Mouse (Mus musculus): ENCODE data around the gene Cacna2d2. TPM values are rescaled to one million over a fixed set of nuclear protein-coding genes. Genes with fewer than 3 reads are reported as not detected.
"Not testable (repeated sequence)": the region's sequence is repeated elsewhere in the genome, so short reads cannot be mapped to it uniquely, and the experiment has no call there.

Gene Cacna2d2
- polyA plus RNA-seq, 1 experiment from 2014 or later: 2.6 TPM

- Histone ChIP-seq H3K4me2 (peak overlapping the region; percentile 85), H3K36me3 (peaks cover 29% of the 10 kb centered on the region), H3K4me3 (peak overlapping the region; percentile 89; the same call in 1 of the 2 replicates), H3K27me3 (no peaks in the 10 kb centered on the region), H3K9ac (peak overlapping the region; percentile 30; the same call in 1 of the 2 replicates), H3K9me3 (replicated peaks) (no peaks in the 10 kb centered on the region), H3K4me1 (replicated peaks) (peaks cover 56% of the 10 kb centered on the region), H3K27ac (peak overlapping the region; percentile 27)
- WGBS: 84% methylated on average over 22 of the region's 22 CpGs
- ATAC-seq (replicated peaks; ENCODE audit: insufficient number of reproducible peaks, insufficient read depth, low FRiP score, low read depth): no peak
These were observed 172.3 kb downstream of the Cacna2d2 start for GRCm38 (mm10) chr9:107571534-107572326.

GRCm38 (mm10) chr9:107572327-107572662 lies 172.9 kb downstream of the Cacna2d2 start:
- no peak overlapping the region for H3K27ac ChIP-seq
- H3K9ac ChIP-seq: no peak overlapping the region
- no peak for ATAC-seq (replicated peaks; ENCODE audit: insufficient number of reproducible peaks, insufficient read depth, low FRiP score, low read depth)
- H3K27me3 ChIP-seq: no peaks in the 10 kb centered on the region
- H3K9me3 ChIP-seq (replicated peaks): no peaks in the 10 kb centered on the region
- no peak overlapping the region for H3K4me2 ChIP-seq
- H3K4me1 ChIP-seq (replicated peaks): peaks cover 57% of the 10 kb centered on the region
- peaks cover 29% of the 10 kb centered on the region for H3K36me3 ChIP-seq
- WGBS: 91% methylated on average over 2 of the region's 2 CpGs
- no peak overlapping the region for H3K4me3 ChIP-seq

- H3K4me1 ChIP-seq (replicated peaks): peaks cover 53% of the 10 kb centered on the region
- not testable (repeated sequence) for ATAC-seq (replicated peaks; ENCODE audit: insufficient number of reproducible peaks, insufficient read depth, low FRiP score, low read depth); H3K27ac ChIP-seq; H3K27me3 ChIP-seq; H3K9ac ChIP-seq; H3K4me3 ChIP-seq; H3K4me2 ChIP-seq; H3K9me3 ChIP-seq (replicated peaks)
- WGBS: 81% methylated on average over 6 of the region's 6 CpGs
- H3K36me3 ChIP-seq: peaks cover 29% of the 10 kb centered on the region
These were observed 174.4 kb downstream of the Cacna2d2 start for GRCm38 (mm10) chr9:107573774-107574173.

GRCm38 (mm10) chr9:107575579-107576356 lies 176.4 kb downstream of the Cacna2d2 start:
- Histone ChIP-seq H3K9ac (no peak overlapping the region), H3K4me2 (no peak overlapping the region), H3K9me3 (replicated peaks) (no peaks in the 10 kb centered on the region), H3K27ac (peak overlapping the region; percentile 68), H3K4me3 (no peak overlapping the region), H3K36me3 (peaks cover 29% of the 10 kb centered on the region), H3K4me1 (replicated peaks) (peaks cover 53% of the 10 kb centered on the region), H3K27me3 (no peaks in the 10 kb centered on the region)
- 81% methylated on average over 14 of the region's 14 CpGs for WGBS
- no peak for ATAC-seq (replicated peaks; ENCODE audit: insufficient number of reproducible peaks, insufficient read depth, low FRiP score, low read depth)

GRCm38 (mm10) chr9:107576357-107577107 lies 177.1 kb downstream of the Cacna2d2 start, which contains the start of gene Hyal1:
Gene Hyal1 (plus strand): TSS chr9:107576927.
- H3K4me3 ChIP-seq: peak within 1 kb of the TSS; percentile 38
- WGBS: 25% methylated on average over 16 of the region's 16 CpGs
- peak; percentile 66 for ATAC-seq (replicated peaks; ENCODE audit: insufficient number of reproducible peaks, insufficient read depth, low FRiP score, low read depth)
- H3K4me2 ChIP-seq: peak within 1 kb of the TSS; percentile 55
- H3K27ac ChIP-seq: peak within 1 kb of the TSS; percentile 68
- H3K9me3 ChIP-seq (replicated peaks): no peaks in the 10 kb centered on the region
- peaks cover 51% of the 10 kb centered on the region for H3K4me1 ChIP-seq (replicated peaks)
- no peaks in the 10 kb centered on the region for H3K27me3 ChIP-seq
- H3K36me3 ChIP-seq: peaks cover 29% of the 10 kb centered on the region
- peak within 1 kb of the TSS; percentile 28; the same call in 1 of the 2 replicates for H3K9ac ChIP-seq

DNA sequence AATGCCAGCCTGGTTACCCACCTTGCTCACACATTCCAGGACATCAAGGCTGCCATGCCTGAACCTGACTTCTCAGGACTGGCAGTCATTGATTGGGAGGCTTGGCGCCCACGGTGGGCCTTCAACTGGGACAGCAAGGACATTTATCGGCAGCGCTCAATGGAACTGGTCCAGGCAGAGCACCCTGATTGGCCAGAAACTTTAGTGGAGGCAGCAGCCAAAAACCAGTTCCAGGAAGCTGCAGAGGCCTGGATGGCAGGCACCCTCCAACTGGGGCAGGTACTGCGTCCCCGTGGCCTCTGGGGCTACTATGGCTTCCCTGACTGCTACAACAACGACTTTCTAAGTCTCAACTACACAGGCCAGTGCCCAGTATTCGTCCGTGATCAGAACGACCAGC lies 178.5 kb downstream of the Cacna2d2 start:
- ATAC-seq (replicated peaks; ENCODE audit: insufficient number of reproducible peaks, insufficient read depth, low FRiP score, low read depth): no peak
- Histone ChIP-seq H3K9ac (no peak overlapping the region), H3K4me3 (no peak overlapping the region), H3K4me1 (replicated peaks) (peaks cover 54% of the 10 kb centered on the region), H3K9me3 (replicated peaks) (no peaks in the 10 kb centered on the region), H3K4me2 (peak overlapping the region; percentile 55; the same call in 1 of the 2 replicates), H3K36me3 (peaks cover 17% of the 10 kb centered on the region), H3K27ac (no peak overlapping the region), H3K27me3 (no peaks in the 10 kb centered on the region)
- WGBS: 88% methylated on average over 10 of the region's 10 CpGs

DNA sequence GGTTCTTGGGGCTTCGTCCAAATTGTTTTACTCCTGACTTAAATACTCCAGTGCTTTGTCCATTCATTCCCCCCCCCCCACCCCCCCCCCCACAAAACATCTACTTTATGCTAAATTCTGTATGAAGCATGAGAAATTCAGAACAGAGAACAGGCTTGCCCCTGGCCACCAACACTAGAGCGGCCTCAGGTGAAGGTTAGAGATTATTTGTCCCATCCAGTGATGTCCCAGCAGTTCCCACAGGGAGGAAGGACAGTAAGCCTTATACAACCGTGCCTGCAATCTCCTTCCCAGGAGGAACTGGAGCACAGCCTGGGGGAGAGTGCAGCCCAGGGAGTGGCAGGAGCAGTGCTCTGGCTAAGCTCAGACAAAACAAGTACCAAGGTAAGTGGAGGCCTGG lies 179.2 kb downstream of the Cacna2d2 start, which contains the start of gene Naa80:
Naa80 (plus strand) TSS at position 301 of the 400 bp plus-strand sequence.
- 72% methylated on average over 3 of the region's 3 CpGs for WGBS
- Histone ChIP-seq H3K9me3 (replicated peaks) (no peaks in the 10 kb centered on the region), H3K4me3 (no peak within 1 kb of the TSS), H3K36me3 (peaks cover 18% of the 10 kb centered on the region), H3K4me2 (peak within 1 kb of the TSS; percentile 89; the same call in 1 of the 2 replicates), H3K9ac (0 out of 2 replicates have a peak within 1 kb of the TSS, but pooled peaks have one; percentile 14), H3K27ac (peak within 1 kb of the TSS; percentile 93), H3K4me1 (replicated peaks) (peaks cover 54% of the 10 kb centered on the region), H3K27me3 (no peaks in the 10 kb centered on the region)
- no peak for ATAC-seq (replicated peaks; ENCODE audit: insufficient number of reproducible peaks, insufficient read depth, low FRiP score, low read depth)

Other genes starting within 250 kb of the Cacna2d2 start
- 0.11 and 0.20 TPM in 2 replicates for gene Dock3, start 167.7 kb upstream of the Cacna2d2 start, polyA plus RNA-seq (2015; fragmentation: Nextera tagmentation; extraction: Ambion mirVana)
- 6.9 and 12.9 TPM in 2 replicates for gene Mapkapk3, start 109.7 kb upstream of the Cacna2d2 start, polyA plus RNA-seq (2015; fragmentation: Nextera tagmentation; extraction: Ambion mirVana)
- 31.1 and 36.3 TPM in 2 replicates for gene Cish, start 103.6 kb upstream of the Cacna2d2 start, polyA plus RNA-seq (2015; fragmentation: Nextera tagmentation; extraction: Ambion mirVana)
- 11.2 and 11.8 TPM in 2 replicates for gene Hemk1, start 61.3 kb upstream of the Cacna2d2 start, polyA plus RNA-seq (2015; fragmentation: Nextera tagmentation; extraction: Ambion mirVana)
- gene 6430571L13Rik, start 59.0 kb upstream of the Cacna2d2 start, polyA plus RNA-seq (2015; fragmentation: Nextera tagmentation; extraction: Ambion mirVana): 0.90 and 1.1 TPM in 2 replicates
- 31.5 and 35.5 TPM in 2 replicates for gene Tmem115, start 134.3 kb downstream of the Cacna2d2 start, polyA plus RNA-seq (2015; fragmentation: Nextera tagmentation; extraction: Ambion mirVana)
- gene Cyb561d2, start 142.6 kb downstream of the Cacna2d2 start, polyA plus RNA-seq (2015; fragmentation: Nextera tagmentation; extraction: Ambion mirVana): 14.7 and 19.5 TPM in 2 replicates
- gene Nprl2, start 142.6 kb downstream of the Cacna2d2 start, polyA plus RNA-seq (2015; fragmentation: Nextera tagmentation; extraction: Ambion mirVana): 26.4 and 30.5 TPM in 2 replicates
- gene Zmynd10, start 147.7 kb downstream of the Cacna2d2 start, polyA plus RNA-seq (2015; fragmentation: Nextera tagmentation; extraction: Ambion mirVana): 0.40 and 1.7 TPM in 2 replicates
- gene Rassf1, start 151.9 kb downstream of the Cacna2d2 start, polyA plus RNA-seq (2015; fragmentation: Nextera tagmentation; extraction: Ambion mirVana): 45.3 and 54.8 TPM in 2 replicates
- gene Tusc2, start 163.6 kb downstream of the Cacna2d2 start, polyA plus RNA-seq (2015; fragmentation: Nextera tagmentation; extraction: Ambion mirVana): 41.4 and 43.0 TPM in 2 replicates
- gene Hyal2, start 168.3 kb downstream of the Cacna2d2 start, polyA plus RNA-seq (2015; fragmentation: Nextera tagmentation; extraction: Ambion mirVana): 72.2 and 89.3 TPM in 2 replicates
- 8.3 and 9.1 TPM in 2 replicates for gene Hyal1, start 177.3 kb downstream of the Cacna2d2 start, polyA plus RNA-seq (2015; fragmentation: Nextera tagmentation; extraction: Ambion mirVana)
- 13.4 and 17.2 TPM in 2 replicates for gene Naa80, start 179.3 kb downstream of the Cacna2d2 start, polyA plus RNA-seq (2015; fragmentation: Nextera tagmentation; extraction: Ambion mirVana)
- gene Hyal3, start 181.2 kb downstream of the Cacna2d2 start, polyA plus RNA-seq (2015; fragmentation: Nextera tagmentation; extraction: Ambion mirVana): 0.68 and 0.82 TPM in 2 replicates
- gene Ifrd2, start 188.0 kb downstream of the Cacna2d2 start, polyA plus RNA-seq (2015; fragmentation: Nextera tagmentation; extraction: Ambion mirVana): 31.7 and 45.7 TPM in 2 replicates
- 9.7 and 10.7 TPM in 2 replicates for gene Sema3b, start 209.6 kb downstream of the Cacna2d2 start, polyA plus RNA-seq (2015; fragmentation: Nextera tagmentation; extraction: Ambion mirVana)
- 367 and 431 TPM in 2 replicates for gene Gnai2, start 235.8 kb downstream of the Cacna2d2 start, polyA plus RNA-seq (2015; fragmentation: Nextera tagmentation; extraction: Ambion mirVana)

All from heart, embryonic 15.5 days (tissue).